Mouse (Mus musculus) left cerebral cortex, postnatal 10 days (tissue): ENCODE data around the gene Robo4. TPM values are rescaled to one million over a fixed set of nuclear protein-coding genes. Genes with fewer than 3 reads are reported as not detected.

Experiments
- total RNA-seq, 2 experiments: library from RNA; stranded (reverse); gene quantifications; 2 replicates each; pipeline ENCODE4 v1.2.3; 2021

Robo4 gene
- total RNA-seq, 2 experiments from 2014 or later = 6.4 to 8.3 TPM

Other genes starting within 250 kb of the Robo4 start
- gene Tmem218, start 193.7 kb upstream of the Robo4 start, total RNA-seq = 1 to 10 TPM; 8.7 to 9.7 TPM
- gene Slc37a2, start 146.2 kb upstream of the Robo4 start, total RNA-seq = 1 to 10 TPM; 1.8 to 1.9 TPM
- gene Ccdc15, start 53.5 kb upstream of the Robo4 start, total RNA-seq = 1 to 10 TPM; 2.3 to 3.3 TPM
- 10 to 100 TPM; 41.1 to 45.7 TPM for gene Hepacam, start 34.5 kb upstream of the Robo4 start, total RNA-seq
- 10 to 100 TPM; 24.8 to 27.4 TPM for gene Robo3, start 31.3 kb downstream of the Robo4 start, total RNA-seq
- gene Msantd2, start 87.4 kb downstream of the Robo4 start, total RNA-seq = 10 to 100 TPM; 21.8 to 24.6 TPM
- 10 to 100 TPM; 29.5 to 29.6 TPM for gene Esam, start 126.2 kb downstream of the Robo4 start, total RNA-seq
- gene Vsig2, start 137.4 kb downstream of the Robo4 start, total RNA-seq = 1 to 10 TPM; 3.3 to 4.1 TPM
- 1,000 to 10,000 TPM; 1,798 to 1,800 TPM for gene Nrgn, start 151.0 kb downstream of the Robo4 start, total RNA-seq
- 10 to 100 TPM; 13.6 to 16.3 TPM for gene Siae, start 153.8 kb downstream of the Robo4 start, total RNA-seq
- gene Spa17, start 211.8 kb downstream of the Robo4 start, total RNA-seq = 1 to 10 TPM; 1.9 to 2.2 TPM